Mouse (Mus musculus): ENCODE results near the gene Slc22a20.

Slc22a20 gene

GRCm38 (mm10) chr19:5952071-5952691, 33.8 kb downstream of the Slc22a20 start:
- DNase-seq (ENCODE audit: low read depth): no peak

- no peak for DNase-seq (ENCODE audit: low read depth)
Measured at GRCm38 (mm10) chr19:5951631-5952030, 34.3 kb downstream of the Slc22a20 start.

GRCm38 (mm10) chr19:5950218-5950617, 35.7 kb downstream of the Slc22a20 start:
- no peak for DNase-seq (ENCODE audit: low read depth)

GRCm38 (mm10) chr19:5945891-5946290, 40.1 kb downstream of the Slc22a20 start:
- DNase-seq (ENCODE audit: low read depth): no peak

- DNase-seq (ENCODE audit: low read depth): no peak
Measured at GRCm38 (mm10) chr19:5945027-5945426, 40.9 kb downstream of the Slc22a20 start.

- DNase-seq (ENCODE audit: low read depth): no peak
Measured at GRCm38 (mm10) chr19:5944145-5944544, 41.8 kb downstream of the Slc22a20 start.

- no peak for DNase-seq (ENCODE audit: low read depth)
Measured at GRCm38 (mm10) chr19:5943404-5943803, 42.5 kb downstream of the Slc22a20 start.

GRCm38 (mm10) chr19:5942581-5942980, 43.4 kb downstream of the Slc22a20 start:
- no peak for DNase-seq (ENCODE audit: low read depth)

GRCm38 (mm10) chr19:5940656-5941055, 45.3 kb downstream of the Slc22a20 start:
- DNase-seq (ENCODE audit: low read depth): no peak

- no peak for DNase-seq (ENCODE audit: low read depth)
Measured at GRCm38 (mm10) chr19:5940173-5940572, 45.8 kb downstream of the Slc22a20 start.

- no peak for DNase-seq (ENCODE audit: low read depth)
Measured at GRCm38 (mm10) chr19:5939715-5940114, 46.2 kb downstream of the Slc22a20 start.

GRCm38 (mm10) chr19:5938516-5938915, 47.4 kb downstream of the Slc22a20 start:
- no peak for DNase-seq (ENCODE audit: low read depth)

- no peak for DNase-seq (ENCODE audit: low read depth)
Measured at GRCm38 (mm10) chr19:5937836-5938406, 48.0 kb downstream of the Slc22a20 start.

GRCm38 (mm10) chr19:5937095-5937835, 48.7 kb downstream of the Slc22a20 start:
- DNase-seq (ENCODE audit: low read depth): no peak

GRCm38 (mm10) chr19:5935691-5936090, 50.3 kb downstream of the Slc22a20 start:
- DNase-seq (ENCODE audit: low read depth): no peak

GRCm38 (mm10) chr19:5935266-5935665, 50.7 kb downstream of the Slc22a20 start:
- DNase-seq (ENCODE audit: low read depth): no peak

- peak; percentile 27 for DNase-seq (ENCODE audit: low read depth)
Measured at GRCm38 (mm10) chr19:5929634-5930596, 56.0 kb downstream of the Slc22a20 start.

GRCm38 (mm10) chr19:5928546-5928945, 57.4 kb downstream of the Slc22a20 start:
- DNase-seq (ENCODE audit: low read depth): no peak

GRCm38 (mm10) chr19:5928104-5928503, 57.8 kb downstream of the Slc22a20 start:
- DNase-seq (ENCODE audit: low read depth): no peak

- DNase-seq (ENCODE audit: low read depth): no peak
Measured at GRCm38 (mm10) chr19:5927532-5927931, 58.4 kb downstream of the Slc22a20 start.

GRCm38 (mm10) chr19:5927026-5927425, 58.9 kb downstream of the Slc22a20 start:
- DNase-seq (ENCODE audit: low read depth): no peak

- no peak for DNase-seq (ENCODE audit: low read depth)
Measured at GRCm38 (mm10) chr19:5925311-5925855, 60.6 kb downstream of the Slc22a20 start.
